Mouse (Mus musculus) natural killer cell, adult 2 months (primary cell): Measurements from ENCODE around the gene Gm21988.

Experiments used
- DNase-seq, 2 experiments: peaks; one replicate each; pipeline ENCODE4 v3.0.0; 2022; ENCODE audit warnings: low spot score in 2 of 2

Gene Gm21988

DNA sequence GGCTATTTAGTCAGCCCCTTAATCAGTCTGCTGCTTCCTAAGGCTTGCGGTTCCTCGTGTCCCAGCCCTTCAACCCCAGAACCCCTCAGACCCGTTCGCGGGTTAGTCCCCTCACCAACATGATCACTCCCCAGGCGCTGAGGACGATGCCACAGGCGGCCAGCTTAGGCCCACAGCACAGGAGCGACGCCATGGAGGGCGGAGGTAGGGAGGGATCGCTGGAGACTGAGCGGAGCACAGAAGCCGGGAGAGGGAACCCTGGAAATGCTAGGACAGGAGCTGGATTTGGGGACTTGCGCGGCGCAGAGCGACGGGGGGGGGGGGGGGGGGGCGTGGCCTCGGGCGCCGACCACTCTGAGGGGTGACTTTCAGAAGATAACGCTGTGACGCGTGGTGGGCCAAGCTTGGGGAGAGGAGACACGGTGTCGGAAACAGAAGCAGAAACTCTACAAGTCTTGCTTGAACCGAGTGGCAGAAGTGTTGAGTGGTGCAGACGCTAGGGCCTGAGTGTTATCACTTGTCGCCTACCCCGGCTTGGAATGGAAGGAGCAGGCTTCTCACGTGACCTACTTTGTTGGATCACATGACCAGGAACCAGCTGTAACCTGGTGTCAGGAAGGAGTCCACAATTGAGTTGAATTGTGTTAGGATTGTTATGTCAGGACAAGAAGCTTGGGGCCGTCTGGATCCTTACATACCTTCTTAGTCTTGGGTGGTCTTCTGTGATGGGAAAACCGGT, at the start of gene Gm21988, which contains the start of gene Rnasek:
TSS of gene Gm21988 (minus strand) at position 290 of the 739 bp plus-strand sequence.
TSS of gene Rnasek (minus strand) at position 302 of the 739 bp plus-strand sequence.
- peak; percentile 83 to 86 for DNase-seq

DNA sequence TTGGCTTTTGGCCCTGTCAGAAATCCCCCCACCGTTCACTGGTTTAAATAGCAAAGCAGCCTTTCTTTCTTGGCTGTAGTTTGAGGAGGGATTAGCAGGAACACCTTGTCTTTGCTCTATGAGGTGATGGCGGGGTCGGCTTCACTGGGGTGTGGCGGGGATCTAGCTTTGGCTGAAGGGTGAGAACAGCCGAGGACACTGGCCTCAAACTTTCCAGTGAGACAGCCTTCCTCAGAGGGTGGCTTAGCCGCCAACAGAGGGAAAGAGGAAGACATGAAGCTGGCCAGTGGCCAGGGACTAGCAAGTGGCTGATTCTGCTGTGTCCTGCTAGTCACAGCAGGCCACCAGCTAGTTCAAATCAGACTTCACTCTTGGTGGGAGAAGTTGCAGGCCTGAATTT, 49.6 kb upstream of the Gm21988 start:
- DNase-seq: no peak

DNA sequence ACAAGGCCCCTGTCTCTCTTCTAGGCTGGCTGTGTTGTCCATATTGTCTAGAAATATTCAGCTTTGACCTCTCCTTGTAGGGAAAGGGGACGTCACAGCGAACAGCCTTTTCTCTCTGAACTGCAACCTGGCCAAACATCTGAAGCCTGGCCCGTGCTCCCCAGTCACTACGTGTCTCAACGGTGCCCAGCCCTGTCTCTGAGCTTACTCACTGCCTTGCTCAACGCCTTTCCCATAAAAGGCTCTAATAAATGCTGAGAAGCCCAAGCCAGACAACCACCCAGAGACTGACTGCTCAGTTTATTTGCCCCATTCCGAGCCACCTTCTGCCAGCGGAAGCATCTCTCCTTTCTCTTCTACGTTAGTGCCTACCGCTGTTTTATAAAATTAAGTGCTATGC, 48.5 kb upstream of the Gm21988 start:
- DNase-seq: no peak

DNA sequence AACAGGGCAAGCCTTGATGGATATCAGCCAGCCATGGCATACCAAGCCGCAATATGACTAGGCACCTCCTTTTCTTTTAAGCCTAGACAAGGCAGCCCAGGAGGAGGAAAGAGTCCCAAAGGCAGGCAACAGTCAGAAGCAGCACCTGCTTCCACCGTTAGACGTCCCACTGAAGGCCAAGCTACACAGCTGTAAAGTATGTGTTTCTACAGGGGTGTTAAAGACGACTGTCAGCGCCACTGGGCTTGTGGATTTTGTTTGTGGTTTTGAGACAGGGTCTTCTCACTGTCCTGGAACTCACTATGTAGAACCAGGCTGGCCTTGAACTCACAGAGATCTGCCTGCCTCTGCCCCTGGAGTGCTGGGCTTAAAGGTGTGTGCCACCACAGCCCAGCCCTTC, 46.1 kb upstream of the Gm21988 start:
- no peak for DNase-seq

DNA sequence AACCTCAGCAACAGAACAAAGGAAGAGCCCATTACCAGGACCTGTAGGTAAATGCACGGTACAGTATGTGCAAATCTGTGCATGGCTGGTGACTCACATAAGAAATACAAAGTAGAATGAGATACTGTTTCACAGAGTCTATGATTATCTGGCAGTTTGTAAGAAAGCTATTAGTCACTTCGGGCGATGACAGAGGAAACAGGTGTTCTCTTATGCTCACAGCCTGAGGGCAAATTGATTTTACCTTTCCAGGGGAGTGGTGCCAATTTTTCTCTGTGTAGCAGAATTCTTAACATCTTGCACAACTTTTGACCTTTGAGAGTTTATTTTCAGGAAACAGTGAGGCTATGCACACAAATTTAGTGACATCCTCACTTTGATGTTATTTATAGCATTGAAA, 45.1 kb upstream of the Gm21988 start:
- DNase-seq: no peak

DNA sequence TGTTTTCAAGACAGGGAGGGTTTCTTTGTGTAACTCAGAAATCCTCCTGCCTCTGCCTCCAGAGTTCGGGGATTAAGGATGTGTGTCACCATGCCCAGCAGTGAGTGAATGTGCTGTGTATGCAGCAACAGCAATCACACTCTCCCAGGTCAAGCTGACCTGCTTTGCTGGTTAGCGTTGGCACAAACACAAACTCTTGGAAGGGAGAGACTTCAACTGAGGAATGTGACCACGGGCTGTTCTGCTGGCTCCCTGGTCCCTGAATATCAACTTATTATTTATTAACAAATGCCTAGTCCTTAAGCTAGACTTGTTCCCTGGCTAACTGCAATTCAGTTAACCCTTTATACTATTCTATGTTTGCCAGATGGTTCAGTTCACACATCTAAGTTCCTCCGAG, 44.0 kb upstream of the Gm21988 start:
- DNase-seq: no peak

DNA sequence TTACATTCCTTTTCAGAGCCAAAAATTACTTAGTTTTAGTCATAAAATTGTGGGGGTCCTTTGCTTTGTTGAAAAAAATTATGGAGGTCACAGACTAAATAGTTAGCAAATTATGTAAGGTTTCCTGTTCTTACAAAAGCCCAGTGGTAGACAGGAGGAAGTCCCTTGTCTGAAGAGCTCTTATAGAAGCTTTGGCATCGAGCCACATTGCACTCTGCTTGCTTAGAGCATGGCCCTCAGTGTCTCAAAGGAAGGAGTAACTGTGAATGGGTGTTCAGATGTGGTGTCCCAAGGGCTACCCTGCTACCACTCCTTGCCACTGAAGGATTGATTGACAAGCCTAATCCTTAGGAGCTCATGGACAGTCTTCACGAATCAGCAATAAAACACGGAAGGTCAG, 40.8 kb upstream of the Gm21988 start:
- peak; percentile 12 to 20 for DNase-seq

DNA sequence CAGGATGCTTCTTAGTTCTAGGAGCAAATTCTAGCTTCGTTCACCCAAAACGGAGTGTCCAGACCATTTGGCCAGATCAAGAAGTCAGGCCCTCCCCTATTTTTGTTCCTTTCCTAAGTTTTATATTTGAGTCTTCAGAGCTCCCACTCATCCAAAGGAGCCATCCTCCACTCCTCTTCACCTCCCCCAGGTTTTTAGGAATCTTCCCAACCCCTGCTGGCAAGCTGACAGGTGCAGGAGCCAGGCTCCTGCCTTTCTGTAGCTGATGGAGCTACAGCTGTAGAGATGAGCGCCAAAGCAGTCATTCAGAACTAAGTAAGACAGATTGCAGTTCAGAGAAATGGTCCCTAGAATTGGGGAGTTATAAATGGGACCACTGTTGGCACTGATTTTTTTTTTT, 39.3 kb upstream of the Gm21988 start:
- no peak for DNase-seq

DNA sequence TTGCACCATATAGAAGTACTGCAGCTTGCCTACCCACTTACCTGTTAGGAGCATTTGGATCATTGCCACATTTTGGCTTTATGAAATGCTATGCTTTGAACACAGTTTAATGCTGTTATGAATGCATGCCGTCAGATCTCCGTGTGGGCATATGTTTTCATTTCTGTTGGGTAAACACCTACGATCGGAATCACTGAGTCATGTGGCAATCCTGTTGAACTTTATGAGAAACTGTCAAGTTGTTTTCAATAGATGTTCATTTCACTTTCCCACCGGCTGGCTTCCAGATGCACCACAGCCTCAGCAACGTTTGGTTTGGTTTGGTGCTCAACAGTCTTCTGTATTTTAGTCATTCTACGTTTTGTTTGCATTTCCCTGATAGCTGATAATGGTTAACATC, 32.0 kb upstream of the Gm21988 start:
- no peak for DNase-seq

DNA sequence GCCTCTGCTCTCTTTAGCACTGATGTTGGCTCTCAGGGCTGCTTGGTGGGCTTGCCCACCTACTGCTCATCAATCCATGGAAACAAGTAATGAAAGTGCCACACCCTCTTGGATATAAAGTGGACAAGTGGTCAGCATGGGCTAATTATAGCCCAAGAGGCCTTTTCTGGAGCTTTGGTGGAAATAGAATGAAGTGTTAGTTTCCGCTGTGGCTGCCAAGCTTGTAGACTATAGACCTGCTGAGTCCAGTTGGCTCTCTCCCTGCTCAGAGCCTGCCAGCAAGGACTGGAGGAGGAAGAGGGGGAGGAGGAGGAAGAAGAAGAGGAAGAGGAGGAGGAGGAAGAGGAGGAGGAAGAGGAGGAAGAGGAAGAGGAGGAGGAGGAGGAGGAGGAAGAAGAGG, 26.8 kb upstream of the Gm21988 start:
- DNase-seq: no peak

DNA sequence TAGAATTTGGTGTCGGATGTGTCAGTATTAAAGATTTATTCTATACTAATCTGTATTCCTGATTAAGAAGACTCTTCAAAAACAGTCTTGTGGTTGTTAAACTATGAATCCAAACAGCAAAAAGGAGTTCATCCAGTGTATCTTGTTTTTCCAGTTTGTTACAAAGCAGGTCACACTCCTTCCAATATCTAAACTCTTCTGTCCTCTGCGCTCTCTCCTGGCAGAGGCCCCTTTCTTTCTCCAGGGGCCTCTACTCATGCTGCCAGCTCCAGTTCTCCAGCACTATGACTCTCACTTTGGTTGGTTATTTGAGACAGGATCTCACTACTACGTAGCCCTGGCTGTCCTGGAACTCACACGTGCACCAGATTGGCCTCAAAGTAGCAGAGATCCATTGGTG, 26.2 kb upstream of the Gm21988 start:
- DNase-seq: no peak

DNA sequence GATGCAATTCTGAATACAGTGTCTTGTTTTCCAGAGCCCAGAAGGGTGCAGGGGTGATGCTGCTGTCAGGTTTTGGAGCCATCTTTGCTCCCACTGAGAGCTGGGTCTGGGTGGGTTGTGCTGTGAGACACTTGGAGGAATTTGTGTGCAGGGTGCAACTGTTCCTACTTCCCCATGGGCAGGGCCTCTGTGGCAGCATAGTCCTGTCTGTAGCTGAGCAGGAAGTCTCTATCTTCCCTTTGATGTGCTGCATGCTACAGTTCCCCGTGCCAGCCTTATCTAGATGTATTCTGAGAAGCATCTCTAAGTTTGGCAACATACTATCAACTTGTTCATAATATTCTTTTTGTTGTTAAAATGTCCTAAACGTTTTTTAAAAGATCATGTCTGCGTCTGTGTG, 25.6 kb upstream of the Gm21988 start:
- no peak for DNase-seq

DNA sequence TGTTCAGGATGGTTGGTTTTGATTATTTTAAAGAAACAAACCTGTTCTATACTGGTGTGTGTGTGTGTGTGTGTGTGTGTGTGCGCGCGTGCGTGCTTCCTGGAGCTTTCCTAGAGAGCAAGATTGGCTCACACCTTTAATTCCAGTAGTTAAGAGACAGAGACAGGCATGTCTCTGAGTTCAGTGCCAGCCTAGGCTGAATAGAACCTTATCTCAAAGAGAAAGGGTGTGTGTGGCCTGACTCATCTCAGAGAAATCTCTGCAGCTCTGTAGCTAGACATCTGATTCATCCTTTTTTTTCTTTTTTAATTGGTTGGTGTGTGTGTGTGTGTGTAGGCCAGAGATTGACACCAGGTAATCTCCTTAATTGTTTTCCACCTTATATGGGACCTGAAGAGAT, 19.4 kb upstream of the Gm21988 start:
- DNase-seq: no peak

DNA sequence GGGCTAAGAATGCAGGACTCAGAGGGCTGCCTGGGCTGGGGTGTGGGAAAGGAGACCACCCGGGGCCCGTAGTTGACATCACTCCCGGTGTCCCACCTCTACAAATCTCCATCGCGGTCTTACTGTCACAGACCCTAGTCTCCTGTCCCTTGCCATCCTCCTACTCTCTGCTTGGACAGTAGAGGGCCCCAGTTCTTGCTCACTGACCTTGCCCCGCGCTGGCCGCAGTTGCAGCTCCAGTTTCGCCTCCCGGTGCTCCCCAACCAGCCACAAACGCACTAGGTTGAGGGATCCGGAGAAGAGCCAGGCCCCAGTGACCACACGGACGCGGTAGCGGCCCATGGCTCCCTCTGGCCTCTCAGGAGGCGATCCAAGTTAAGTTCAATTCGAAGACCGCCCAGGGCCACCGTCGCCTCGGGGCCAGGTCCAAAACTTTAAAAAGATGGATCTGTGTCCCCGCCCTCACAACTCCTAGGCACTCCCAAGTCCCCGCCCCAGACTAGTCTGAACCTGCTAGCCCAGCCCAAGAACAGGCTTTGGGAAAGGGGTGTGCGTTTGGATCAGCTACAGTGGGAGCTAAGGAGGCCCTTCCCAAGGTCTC, 15.4 kb upstream of the Gm21988 start, which contains the start of gene Alox12:
TSS of gene Alox12 (minus strand) at position 423 of the 601 bp plus-strand sequence.
- no peak for DNase-seq

DNA sequence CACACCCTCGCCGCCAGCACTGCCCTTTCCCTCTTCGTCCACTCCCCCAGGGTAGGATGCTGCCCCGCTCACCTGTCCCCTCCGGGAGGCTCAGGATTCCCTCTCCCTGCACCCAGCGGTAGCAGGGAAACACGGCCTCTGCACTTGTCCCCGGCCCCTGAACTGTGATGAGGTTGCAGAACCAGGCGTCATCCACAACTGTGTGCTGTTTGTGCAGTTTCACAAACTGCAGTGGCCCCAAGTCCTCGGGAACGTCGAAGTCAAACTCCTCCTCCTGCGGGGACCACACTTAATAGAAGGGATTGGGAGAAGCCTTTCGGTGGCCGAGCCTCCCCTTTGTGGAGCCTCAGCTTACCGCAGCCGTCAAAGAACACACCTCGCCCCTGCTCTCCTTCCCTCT, 14.7 kb upstream of the Gm21988 start:
- no peak for DNase-seq

DNA sequence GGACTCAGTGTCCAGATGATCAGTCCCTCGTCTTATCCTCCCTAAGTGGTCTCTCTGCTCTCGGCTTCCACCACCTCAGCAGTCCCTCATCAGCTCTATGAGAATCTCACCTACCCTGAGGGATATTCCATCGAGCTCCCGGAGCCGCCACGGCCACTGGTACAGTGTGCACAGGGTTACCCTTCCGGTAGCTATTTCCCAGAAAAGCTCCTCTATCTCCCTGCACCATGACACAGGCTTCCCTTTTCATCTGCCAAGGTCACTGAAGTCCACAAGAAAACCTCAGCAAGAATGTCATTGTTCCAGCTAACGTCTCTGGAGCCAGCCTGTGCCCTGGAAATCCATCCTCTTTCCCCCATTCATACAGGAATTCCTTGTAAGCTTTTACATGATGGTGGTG, 12.2 kb upstream of the Gm21988 start:
- DNase-seq: no peak

DNA sequence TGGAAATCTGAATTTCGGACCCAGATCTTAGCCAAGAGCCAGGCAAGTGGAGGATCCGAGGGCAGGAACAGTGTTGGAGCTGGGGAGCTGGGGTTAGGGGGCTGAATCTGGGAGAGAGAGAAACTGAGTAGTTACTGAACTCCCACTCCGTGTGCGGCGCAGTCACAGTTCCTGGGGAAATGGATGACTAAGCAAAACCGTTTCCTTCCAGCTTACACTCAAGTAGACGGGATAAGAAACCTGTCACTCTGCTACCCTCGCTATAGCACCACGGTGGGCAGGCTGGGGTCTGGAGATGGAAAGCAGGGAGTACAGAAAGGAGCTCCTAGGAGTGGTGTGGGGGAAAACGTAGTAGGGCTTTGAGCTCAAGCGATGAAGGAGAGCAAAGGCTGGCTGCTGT, 10.5 kb upstream of the Gm21988 start:
- DNase-seq: no peak

DNA sequence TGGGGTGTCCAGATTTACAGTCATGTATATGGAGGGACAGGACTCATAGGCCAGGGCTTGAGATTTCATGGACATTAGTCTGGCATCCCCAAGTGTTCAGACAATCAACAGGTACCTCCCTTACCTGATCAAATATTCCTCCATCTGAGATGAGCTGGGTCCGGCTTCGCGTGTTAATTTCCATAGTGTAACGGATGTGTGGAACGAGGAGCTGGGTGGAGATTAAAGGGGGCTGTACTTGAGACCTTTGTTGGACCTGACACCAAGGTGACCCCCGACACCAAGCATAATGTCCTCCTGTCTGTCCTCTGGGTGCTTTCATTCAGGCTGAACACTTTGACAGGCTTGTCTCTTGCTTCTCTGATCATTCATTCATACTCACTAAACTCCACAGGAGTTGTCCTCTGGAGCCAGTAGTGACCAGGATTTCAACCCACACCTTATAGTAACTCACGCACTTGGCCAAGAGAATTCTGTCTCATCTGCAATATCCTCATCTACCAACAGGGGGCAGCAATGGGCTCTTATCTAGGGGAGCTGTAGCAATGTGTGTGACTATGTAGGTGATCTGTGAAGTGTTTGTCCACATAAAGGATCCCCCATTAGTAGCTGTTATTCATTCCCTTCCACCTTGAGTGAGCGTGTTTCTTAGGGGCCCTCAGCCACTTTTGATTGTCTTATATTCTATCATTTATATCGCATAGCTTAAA, 7.7 kb upstream of the Gm21988 start:
- peak; percentile 70 to 75 for DNase-seq

DNA sequence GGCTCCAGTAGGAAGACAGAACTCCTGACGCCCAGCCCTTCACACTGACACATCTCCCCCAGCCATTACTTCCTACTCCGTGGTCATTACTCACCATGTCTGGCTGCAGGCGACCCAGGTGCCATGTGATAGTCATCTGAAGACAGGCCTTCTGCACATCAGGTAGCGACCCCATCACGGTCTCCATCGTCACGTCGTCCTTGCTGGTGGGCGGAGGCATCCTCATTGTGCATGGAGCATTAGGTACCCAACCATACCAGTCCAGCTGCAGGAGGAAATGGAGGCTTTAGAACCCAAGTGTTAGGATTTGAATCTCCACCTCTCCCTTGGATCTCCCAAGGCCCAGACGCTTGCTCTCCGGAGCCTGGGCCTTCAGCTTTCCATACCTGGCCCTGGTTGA, 3.0 kb upstream of the Gm21988 start:
- no peak for DNase-seq

DNA sequence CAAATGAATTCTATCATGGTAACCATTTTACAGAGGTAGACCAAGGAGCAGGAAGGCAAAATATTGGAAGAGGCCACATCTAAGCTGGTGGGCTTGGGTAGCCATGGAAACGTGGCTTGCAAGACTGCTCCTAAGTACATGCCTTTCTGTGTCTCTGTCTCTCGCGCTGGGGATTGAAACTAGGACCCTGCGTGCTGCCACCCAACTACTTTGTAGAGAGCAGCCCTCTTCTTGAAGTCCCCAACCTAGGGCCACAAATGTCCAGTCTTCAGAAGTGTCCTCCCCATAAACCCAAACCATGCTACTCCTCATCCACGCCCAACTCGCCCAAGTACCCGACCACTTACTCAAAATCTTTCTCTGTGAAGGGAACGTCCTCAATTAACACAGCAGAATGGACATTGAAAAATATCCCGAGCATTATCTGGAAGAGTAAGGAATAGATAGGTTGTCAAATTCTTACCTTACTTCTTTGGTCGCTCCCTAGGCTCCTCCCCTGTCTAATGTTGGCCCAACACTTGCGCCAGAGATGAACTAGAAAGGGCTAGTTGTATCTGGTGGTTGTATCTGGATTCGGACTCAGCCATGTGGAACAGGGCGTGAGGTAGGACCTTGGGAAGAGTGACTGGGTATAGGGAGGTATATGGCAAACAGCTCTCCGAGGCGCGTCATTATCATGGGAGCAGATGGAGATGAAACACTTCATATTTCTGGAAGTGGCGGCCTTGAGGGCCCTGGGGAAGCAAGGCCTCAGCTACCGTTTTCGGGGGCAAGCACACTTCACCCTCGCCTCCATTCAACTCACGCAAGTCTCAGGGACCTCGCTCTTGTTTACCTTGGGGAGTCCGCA, 814 bp downstream of the Gm21988 start:
- DNase-seq: no peak

DNA sequence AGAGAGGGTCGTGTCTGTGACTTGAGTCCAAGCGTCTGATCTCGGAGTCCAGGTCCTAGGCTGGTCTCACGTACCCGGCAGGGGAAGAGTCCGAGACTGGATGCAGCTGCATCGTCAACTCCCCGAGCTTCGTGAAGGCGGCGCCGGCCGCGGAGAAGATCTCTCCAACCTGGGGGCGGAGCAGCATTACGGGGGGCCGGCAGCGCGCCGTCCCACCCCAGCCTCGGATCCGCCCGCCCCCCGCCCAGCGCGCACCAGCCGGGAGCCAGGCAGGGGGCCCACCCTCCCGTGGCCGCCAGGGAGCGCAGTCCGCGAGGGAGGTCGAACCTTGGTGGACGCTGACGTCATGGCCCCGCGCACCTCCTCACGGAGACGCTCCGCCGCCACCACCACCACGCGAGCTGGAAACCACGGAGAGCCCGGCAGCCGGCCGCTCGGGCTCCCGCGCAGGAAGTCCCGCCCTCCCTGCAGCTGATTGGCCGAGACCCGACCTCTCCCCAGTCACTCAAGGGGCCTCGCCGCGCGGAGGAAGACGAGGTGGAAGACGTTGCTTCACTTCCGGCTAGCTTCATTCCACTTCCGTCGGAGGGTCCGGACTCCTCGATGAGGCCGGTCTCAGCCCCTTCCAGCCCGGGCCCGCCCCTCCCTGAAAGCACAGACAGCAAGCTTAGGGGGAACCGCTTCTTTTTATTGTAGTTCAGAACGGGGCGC, 2.0 kb downstream of the Gm21988 start, which contains the start of gene 0610010K14Rik:
TSS of gene 0610010K14Rik (minus strand) at position 458 of the 711 bp plus-strand sequence.
- DNase-seq: peak; percentile 97 to 98
